In genomic region chr8:3588258-3588633, GRCm38 (mm10) we compare ENCODE assay signal across 7 mouse cellular contexts. TPM values are rescaled to one million over a fixed set of nuclear protein-coding genes. Genes with fewer than 3 reads are reported as not detected.
DNase-seq lines count a peak whose midpoint lies in the region; ATAC-seq lines count a peak whose summit lies in the region.

No protein-coding gene starts in this region.

- H3K4me1 ChIP-seq in lung, embryonic 15.5 days: 0 out of 2 replicates have a peak, but pooled peaks cover 7% of the 10 kb centered on the region
- H3K4me1 ChIP-seq in embryonic facial prominence, embryonic 13.5 days: peaks cover 9% of the 10 kb centered on the region
- H3K4me1 ChIP-seq in intestine, embryonic 16.5 days (ENCODE audit: control insufficient read depth, insufficient read depth, low read length): 0 out of 2 replicates have a peak, but pooled peaks cover 2% of the 10 kb centered on the region
- peaks cover 14% of the 10 kb centered on the region for H3K4me1 ChIP-seq in neural tube, embryonic 13.5 days (replicated peaks)

- peak; percentile 36; the same call in 1 of the 2 replicates for ATAC-seq in lung, embryonic 15.5 days (ENCODE audit: borderline replicate concordance, extremely low read depth, low FRiP score, low TSS enrichment)
- ATAC-seq in embryonic facial prominence, embryonic 13.5 days (ENCODE audit: insufficient number of reproducible peaks, insufficient read depth, low FRiP score, low TSS enrichment, low read depth): peak; percentile 44; the same call in 1 of the 2 replicates
- peak; percentile 54 for ATAC-seq in intestine, embryonic 16.5 days
- ATAC-seq in neural tube, embryonic 13.5 days (ENCODE audit: low read depth): peak; percentile 80

- peak overlapping the region; percentile 71 for H3K4me2 ChIP-seq in lung, embryonic 15.5 days
- H3K4me2 ChIP-seq in embryonic facial prominence, embryonic 13.5 days: peak overlapping the region; percentile 93
- H3K4me2 ChIP-seq in intestine, embryonic 16.5 days (ENCODE audit: low read depth, low read length): peak overlapping the region; percentile 83
- H3K4me2 ChIP-seq in neural tube, embryonic 13.5 days: peak overlapping the region; percentile 81

- no peak for DNase-seq in lung, postnatal 14 days
- no peak for DNase-seq in spleen, adult 18-20 months
- no peak for DNase-seq in layer of hippocampus, adult 18-20 months (ENCODE audit: low spot score in 2 of 2)

- H3K4me3 ChIP-seq in lung, embryonic 15.5 days: peak overlapping the region; percentile 55
- H3K4me3 ChIP-seq in embryonic facial prominence, embryonic 13.5 days: peak overlapping the region; percentile 74
- peak overlapping the region; percentile 73 for H3K4me3 ChIP-seq in intestine, embryonic 16.5 days (ENCODE audit: low read length)
- peak overlapping the region; percentile 87 for H3K4me3 ChIP-seq in neural tube, embryonic 13.5 days

- H3K27ac ChIP-seq in lung, embryonic 15.5 days: peak overlapping the region; percentile 74
- H3K27ac ChIP-seq in embryonic facial prominence, embryonic 13.5 days: peak overlapping the region; percentile 57; the same call in 1 of the 2 replicates
- peak overlapping the region; percentile 93 for H3K27ac ChIP-seq in intestine, embryonic 16.5 days (ENCODE audit: low read length)
- peak overlapping the region; percentile 89 for H3K27ac ChIP-seq in neural tube, embryonic 13.5 days (replicated peaks)

- peaks cover 23% of the 10 kb centered on the region for H3K27me3 ChIP-seq in lung, embryonic 15.5 days
- peaks cover 6% of the 10 kb centered on the region for H3K27me3 ChIP-seq in embryonic facial prominence, embryonic 13.5 days
- H3K27me3 ChIP-seq in intestine, embryonic 16.5 days (replicated peaks; ENCODE audit: control insufficient read depth, insufficient read depth, low read length): peaks cover 3% of the 10 kb centered on the region; the same call in 1 of the 2 replicates
- 0 out of 2 replicates have a peak, but pooled peaks cover 5% of the 10 kb centered on the region for H3K27me3 ChIP-seq in neural tube, embryonic 13.5 days

- no peaks in the 10 kb centered on the region for H3K36me3 ChIP-seq in lung, embryonic 15.5 days
- H3K36me3 ChIP-seq in embryonic facial prominence, embryonic 13.5 days: no peaks in the 10 kb centered on the region
- no peaks in the 10 kb centered on the region for H3K36me3 ChIP-seq in intestine, embryonic 16.5 days (ENCODE audit: control insufficient read depth, insufficient read depth, low read length)
- H3K36me3 ChIP-seq in neural tube, embryonic 13.5 days: no peaks in the 10 kb centered on the region

- no peaks in the 10 kb centered on the region for H3K9me3 ChIP-seq in lung, embryonic 15.5 days
- no peaks in the 10 kb centered on the region for H3K9me3 ChIP-seq in embryonic facial prominence, embryonic 13.5 days
- H3K9me3 ChIP-seq in intestine, embryonic 16.5 days (ENCODE audit: control insufficient read depth, low read length): no peaks in the 10 kb centered on the region
- H3K9me3 ChIP-seq in neural tube, embryonic 13.5 days: no peaks in the 10 kb centered on the region

- peak overlapping the region; percentile 47 for H3K9ac ChIP-seq in lung, embryonic 15.5 days
- H3K9ac ChIP-seq in embryonic facial prominence, embryonic 13.5 days: peak overlapping the region; percentile 78
- peak overlapping the region; percentile 87 for H3K9ac ChIP-seq in intestine, embryonic 16.5 days (ENCODE audit: low read depth, low read length)
- H3K9ac ChIP-seq in neural tube, embryonic 13.5 days: peak overlapping the region; percentile 93

- WGBS in lung, embryonic 15.5 days: 3% methylated on average over 11 of the region's 11 CpGs
- WGBS in embryonic facial prominence, embryonic 13.5 days: 5% methylated on average over 11 of the region's 11 CpGs
- WGBS in intestine, embryonic 16.5 days: 5% methylated on average over 11 of the region's 11 CpGs
- WGBS in neural tube, embryonic 13.5 days: 3% methylated on average over 11 of the region's 11 CpGs

RNA-seq across cellular contexts. Expression of gene Camsap3, which starts 1.2 kb away (rescaled TPM):
- 5.8 and 6.9 TPM in 2 replicates for polyA plus RNA-seq in lung, embryonic 15.5 days (2015; fragmentation: Nextera tagmentation; extraction: Ambion mirVana)
- polyA plus RNA-seq in embryonic facial prominence, embryonic 13.5 days (2015; fragmentation: Nextera tagmentation; extraction: Ambion mirVana): 8.1 and 9.0 TPM in 2 replicates
- polyA plus RNA-seq in intestine, embryonic 16.5 days (2015; fragmentation: Nextera tagmentation; extraction: Ambion mirVana): 23.4 and 26.1 TPM in 2 replicates
- polyA plus RNA-seq in neural tube, embryonic 13.5 days (2015; fragmentation: Nextera tagmentation; extraction: Ambion mirVana): 34.0 and 38.9 TPM in 2 replicates
- 10 to 100 TPM; 31.1 to 36.9 TPM for total RNA-seq in layer of hippocampus, adult 18-20 months (2021)

RNA-seq across cellular contexts. Expression of gene C330021F23Rik, which starts 20.5 kb away (rescaled TPM):
- polyA plus RNA-seq in lung, embryonic 15.5 days (2015; fragmentation: Nextera tagmentation; extraction: Ambion mirVana): 0.77 and 1.1 TPM in 2 replicates
- 0.48 and 0.76 TPM in 2 replicates for polyA plus RNA-seq in embryonic facial prominence, embryonic 13.5 days (2015; fragmentation: Nextera tagmentation; extraction: Ambion mirVana)
- polyA plus RNA-seq in intestine, embryonic 16.5 days (2015; fragmentation: Nextera tagmentation; extraction: Ambion mirVana): 5.7 and 6.1 TPM in 2 replicates
- 0.50 and 0.77 TPM in 2 replicates for polyA plus RNA-seq in neural tube, embryonic 13.5 days (2015; fragmentation: Nextera tagmentation; extraction: Ambion mirVana)
- not detected for total RNA-seq in layer of hippocampus, adult 18-20 months (2021)

RNA-seq across cellular contexts. Expression of gene Xab2, which starts 32.9 kb away (rescaled TPM):
- 58.0 and 61.8 TPM in 2 replicates for polyA plus RNA-seq in lung, embryonic 15.5 days (2015; fragmentation: Nextera tagmentation; extraction: Ambion mirVana)
- 59.2 and 62.2 TPM in 2 replicates for polyA plus RNA-seq in embryonic facial prominence, embryonic 13.5 days (2015; fragmentation: Nextera tagmentation; extraction: Ambion mirVana)
- polyA plus RNA-seq in intestine, embryonic 16.5 days (2015; fragmentation: Nextera tagmentation; extraction: Ambion mirVana): 45.9 and 48.1 TPM in 2 replicates
- 52.8 and 54.7 TPM in 2 replicates for polyA plus RNA-seq in neural tube, embryonic 13.5 days (2015; fragmentation: Nextera tagmentation; extraction: Ambion mirVana)
- 10 to 100 TPM; 39.6 to 41.2 TPM for total RNA-seq in layer of hippocampus, adult 18-20 months (2021)

RNA-seq across cellular contexts. Expression of gene Pet100, which starts 33.1 kb away (rescaled TPM):
- polyA plus RNA-seq in lung, embryonic 15.5 days (2015; fragmentation: Nextera tagmentation; extraction: Ambion mirVana): 83.5 and 91.0 TPM in 2 replicates
- polyA plus RNA-seq in embryonic facial prominence, embryonic 13.5 days (2015; fragmentation: Nextera tagmentation; extraction: Ambion mirVana): 100 and 112 TPM in 2 replicates
- 86.6 and 86.9 TPM in 2 replicates for polyA plus RNA-seq in intestine, embryonic 16.5 days (2015; fragmentation: Nextera tagmentation; extraction: Ambion mirVana)
- polyA plus RNA-seq in neural tube, embryonic 13.5 days (2015; fragmentation: Nextera tagmentation; extraction: Ambion mirVana): 111 and 122 TPM in 2 replicates
- 10 to 100 TPM; 80.9 to 84.3 TPM for total RNA-seq in layer of hippocampus, adult 18-20 months (2021)

RNA-seq across cellular contexts. Expression of gene Pcp2, which starts 37.1 kb away (rescaled TPM):
- 0.12 TPM in 1 of 2 replicates, not detected in the other for polyA plus RNA-seq in lung, embryonic 15.5 days (2015; fragmentation: Nextera tagmentation; extraction: Ambion mirVana)
- polyA plus RNA-seq in embryonic facial prominence, embryonic 13.5 days (2015; fragmentation: Nextera tagmentation; extraction: Ambion mirVana): 0.56 and 0.72 TPM in 2 replicates
- 0.29 TPM in 1 of 2 replicates, not detected in the other for polyA plus RNA-seq in intestine, embryonic 16.5 days (2015; fragmentation: Nextera tagmentation; extraction: Ambion mirVana)
- polyA plus RNA-seq in neural tube, embryonic 13.5 days (2015; fragmentation: Nextera tagmentation; extraction: Ambion mirVana): 0.58 TPM in 1 of 2 replicates, not detected in the other
- total RNA-seq in layer of hippocampus, adult 18-20 months (2021): under 1 TPM in 1 of 2 experiments, not detected in 1; 0.92 TPM
